Mouse (Mus musculus) spleen, postnatal 14 days (tissue): ENCODE data around the gene Nrcam.
"Not testable (repeated sequence)": the region's sequence is repeated elsewhere in the genome, so short reads cannot be mapped to it uniquely, and the experiment has no call there.

Source experiments
- DNase-seq, 2 experiments: peaks; one replicate each; pipeline ENCODE4 v3.0.0; 2021 to 2022; ENCODE audit warnings: low spot score in 2 of 2

The Nrcam gene

DNA sequence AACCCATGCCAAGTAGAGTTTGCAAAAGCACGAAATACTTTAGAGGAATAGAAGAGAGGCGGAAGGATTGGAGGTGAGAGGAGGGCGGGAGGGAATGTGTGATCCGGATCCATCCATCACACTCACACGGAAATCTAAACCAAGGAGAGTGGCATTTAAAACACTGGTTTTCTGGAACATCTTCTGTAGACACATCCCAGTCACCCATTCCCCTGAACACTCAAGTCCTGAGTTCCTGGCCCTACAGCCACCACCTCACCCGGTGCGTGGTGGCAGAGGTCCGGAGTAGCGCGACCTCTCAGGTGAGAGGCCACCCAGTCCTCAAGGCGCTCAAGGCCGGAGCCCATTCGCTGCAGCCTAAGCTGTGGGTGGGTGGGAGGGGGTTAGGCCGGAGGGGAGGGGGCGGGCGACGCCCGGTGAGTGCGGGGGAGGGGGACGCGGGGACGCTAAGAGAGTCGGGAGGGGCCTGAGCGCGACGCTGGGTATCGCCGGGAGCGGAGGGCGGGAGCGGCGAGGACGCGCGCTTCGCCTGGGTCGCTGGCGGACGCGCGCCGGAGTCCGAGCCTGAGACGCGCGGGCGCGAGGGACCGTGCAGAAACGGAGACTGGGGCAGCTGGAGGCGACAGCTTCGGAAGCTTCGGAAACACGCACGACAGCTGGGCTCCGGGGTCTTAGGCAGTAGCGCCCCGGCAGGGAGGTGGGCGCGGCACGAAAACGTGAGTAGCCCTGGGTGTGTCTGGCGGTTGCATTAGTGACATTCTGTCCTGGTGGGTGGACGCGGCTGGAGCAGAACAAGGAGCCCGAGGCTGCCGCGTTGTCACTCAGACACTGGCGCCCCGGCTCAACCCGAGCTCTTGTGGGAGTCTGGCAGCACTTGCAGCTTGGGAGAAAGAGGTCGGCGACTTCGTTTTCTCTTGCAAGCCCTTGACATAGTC, at the start of gene Nrcam:
Nrcam (plus strand) TSS at position 505 of the 935 bp plus-strand sequence.
- peak in 1 of 2 experiments; percentile 1 for DNase-seq

DNA sequence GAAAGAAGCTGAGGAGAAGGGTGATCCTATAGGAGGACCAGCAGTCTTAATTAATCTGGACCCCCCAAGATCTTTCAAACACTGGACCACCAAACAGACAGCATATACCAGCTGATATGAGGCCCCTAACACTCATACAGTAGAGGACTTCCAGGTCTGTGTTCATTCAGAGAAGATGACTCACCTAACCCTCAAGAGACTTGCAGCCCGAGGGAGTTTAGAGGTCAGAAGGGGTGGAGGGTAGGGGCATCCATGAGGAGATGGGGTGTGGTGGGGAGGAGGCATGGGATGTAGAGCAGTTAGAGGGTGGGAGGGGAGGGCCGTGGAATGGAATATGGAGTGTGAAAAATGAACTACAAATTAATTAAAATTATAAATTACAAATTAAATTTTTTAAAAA, 48.5 kb upstream of the Nrcam start:
- not testable (repeated sequence) for DNase-seq

DNA sequence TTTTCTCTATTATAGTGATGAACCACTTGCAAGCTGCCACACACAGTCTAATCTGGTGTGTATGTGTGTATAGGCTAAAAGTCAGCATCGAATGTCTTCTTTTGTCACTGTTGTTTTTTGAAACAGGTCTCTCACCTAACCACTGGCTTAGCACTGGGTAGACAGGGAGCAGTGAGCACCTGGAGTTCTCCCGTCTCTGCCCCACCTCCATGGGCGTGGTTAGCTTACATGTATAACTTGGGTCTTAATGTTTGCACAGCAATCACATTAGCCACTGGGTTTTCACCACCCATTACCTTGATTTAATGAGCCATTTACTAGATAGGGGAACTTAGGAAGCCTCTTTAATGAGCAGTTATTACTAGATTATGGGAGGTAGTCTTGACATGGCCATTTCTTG, 47.2 kb upstream of the Nrcam start:
- DNase-seq: no peak

DNA sequence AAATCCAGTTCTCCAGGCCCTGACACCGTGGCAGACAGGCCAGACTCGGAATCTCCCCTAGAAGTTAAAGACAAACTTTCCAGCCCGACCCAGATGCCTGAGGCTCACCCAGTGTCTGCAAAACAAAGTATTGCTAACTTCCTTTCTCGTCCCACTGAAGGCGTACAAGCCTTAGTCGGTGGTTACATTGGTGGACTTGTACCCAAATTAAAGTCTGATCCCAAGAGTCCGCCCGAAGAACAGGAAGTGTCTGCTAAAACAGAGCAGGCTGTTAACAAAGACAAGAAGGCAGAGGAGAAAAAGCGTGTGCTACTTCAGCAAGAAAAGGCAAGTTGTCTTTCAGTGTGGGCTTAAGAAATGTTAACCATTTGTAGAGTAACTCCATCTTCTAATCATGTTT, 45.3 kb upstream of the Nrcam start:
- no peak for DNase-seq

DNA sequence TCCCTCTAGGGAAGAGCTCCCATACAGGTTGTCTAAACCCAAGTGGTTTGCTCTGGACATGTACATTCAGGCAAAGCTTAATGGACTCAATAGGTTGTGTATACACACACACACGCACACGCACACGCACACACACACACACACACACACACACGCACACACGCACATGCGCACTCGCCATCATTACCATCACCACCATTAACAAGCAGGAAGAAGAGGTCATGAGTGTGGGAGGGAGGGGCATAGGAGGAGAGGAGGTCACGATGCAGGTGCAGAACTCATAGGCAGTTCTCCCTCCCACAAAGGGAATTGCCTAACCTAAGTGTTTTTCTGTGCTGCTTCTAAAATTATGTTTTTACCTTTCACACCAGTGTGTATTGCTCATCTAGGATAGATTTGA, 41.7 kb upstream of the Nrcam start:
- no peak for DNase-seq

DNA sequence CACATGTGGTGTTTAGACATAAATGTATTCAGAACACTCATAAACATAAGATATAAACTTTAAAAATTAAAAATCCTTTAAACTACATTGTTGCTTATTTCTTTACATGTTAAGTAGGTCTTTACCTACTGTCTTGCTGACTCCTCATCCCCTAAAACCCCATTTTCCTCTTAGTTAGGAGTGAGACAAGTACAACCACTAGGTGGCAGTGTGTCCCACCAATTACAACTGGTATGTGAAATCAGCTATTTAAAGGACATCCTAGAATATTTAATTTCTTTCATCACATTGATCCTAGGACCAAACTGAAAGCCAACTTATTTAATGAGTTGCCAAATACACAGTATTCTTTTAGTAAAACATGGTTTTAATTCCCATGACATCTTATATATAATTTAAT, 36.4 kb upstream of the Nrcam start:
- DNase-seq: peak in 1 of 2 experiments; percentile 57

DNA sequence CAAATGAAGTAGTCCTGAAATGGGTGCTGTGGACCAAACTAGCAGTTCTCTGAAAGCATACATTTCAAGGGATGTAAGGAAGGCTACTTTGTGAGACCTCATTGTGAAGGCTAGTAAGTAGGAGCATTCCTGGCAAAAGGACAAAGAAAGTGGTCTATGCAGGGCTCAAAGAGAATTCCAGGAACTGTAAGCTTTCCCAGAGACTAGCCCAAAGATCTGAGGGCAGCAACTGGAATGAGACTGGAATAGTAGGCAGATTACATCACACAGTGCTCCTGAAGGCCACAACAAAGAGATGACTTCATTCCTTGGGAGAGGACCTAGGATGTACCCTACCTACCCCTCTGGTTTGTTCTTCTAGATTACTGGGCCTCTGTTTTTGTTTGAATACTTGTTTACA, 27.9 kb upstream of the Nrcam start:
- DNase-seq: no peak

DNA sequence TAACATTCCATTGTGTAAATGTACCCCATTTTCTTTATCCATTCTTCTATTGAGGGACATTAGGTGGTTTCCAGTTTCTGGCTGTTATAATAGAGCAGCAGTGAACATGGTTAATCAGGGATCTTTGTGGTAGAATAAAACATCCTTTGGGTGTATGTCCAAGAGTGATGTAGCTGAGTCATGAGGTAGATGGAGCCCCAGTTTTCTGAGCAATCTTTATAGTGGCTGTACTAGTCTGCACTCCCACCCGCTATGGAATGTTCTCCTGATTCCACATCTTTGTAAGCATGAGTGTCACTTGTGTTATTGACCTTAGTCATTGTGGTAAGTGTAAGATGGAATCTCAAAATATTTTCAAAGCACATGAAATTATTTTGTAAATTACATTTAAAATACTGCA, 24.7 kb upstream of the Nrcam start:
- DNase-seq: no peak

DNA sequence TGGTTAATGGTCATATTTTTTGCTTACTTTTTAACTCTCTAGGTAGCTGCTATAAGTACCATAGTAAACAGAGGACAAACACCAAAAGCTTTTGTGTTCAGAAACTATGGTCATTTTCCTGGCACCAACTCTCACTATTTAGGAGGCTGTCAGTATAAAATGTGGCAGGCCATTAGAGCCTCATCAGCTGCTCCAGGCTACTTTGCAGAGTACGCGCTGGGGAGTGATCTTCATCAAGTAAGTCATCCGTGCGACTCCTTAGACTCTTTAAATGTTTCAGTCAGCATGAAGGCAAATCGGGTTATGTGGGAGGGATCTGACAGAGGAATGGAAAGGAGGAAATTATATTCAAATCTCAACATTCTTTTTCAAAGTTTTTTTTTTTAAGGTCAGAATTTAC, 23.8 kb upstream of the Nrcam start:
- DNase-seq: no peak

DNA sequence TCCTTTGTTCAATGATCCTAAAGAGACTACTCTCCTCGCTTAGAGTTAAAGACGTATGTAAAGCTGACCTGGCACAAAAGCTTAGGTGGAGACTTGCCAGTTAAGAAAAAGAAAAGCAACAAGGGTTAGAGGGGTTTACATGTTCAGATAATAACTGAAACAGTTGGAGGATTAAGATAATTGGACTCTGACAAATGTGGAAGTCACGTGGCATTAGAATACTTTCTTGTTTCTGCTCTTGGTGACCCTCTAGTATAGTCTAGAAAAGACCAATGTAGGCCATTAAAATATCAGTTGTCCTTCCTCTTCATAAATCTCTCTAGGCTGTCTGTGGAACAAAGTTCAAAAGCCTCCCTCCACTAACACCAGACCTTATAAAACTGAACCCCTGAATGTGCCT, 20.5 kb upstream of the Nrcam start:
- no peak for DNase-seq

DNA sequence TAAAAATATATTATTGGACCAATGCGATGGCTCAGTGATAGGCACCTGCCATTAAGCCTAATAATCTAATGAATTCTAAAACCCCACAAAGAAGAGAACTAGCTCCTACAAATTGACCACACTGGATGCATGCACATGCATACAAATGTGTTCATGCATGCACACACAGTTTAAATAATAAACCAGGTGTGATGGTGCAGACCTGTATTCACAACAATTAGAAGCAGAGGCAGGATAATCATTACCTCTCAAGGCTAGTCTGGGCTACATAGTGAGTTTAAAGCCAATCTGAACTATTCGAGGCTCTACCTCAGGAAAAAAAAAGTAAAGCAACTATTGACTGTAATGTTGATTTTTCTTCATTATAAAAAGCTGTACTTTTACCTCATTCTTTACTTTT, 13.5 kb upstream of the Nrcam start:
- DNase-seq: no peak

DNA sequence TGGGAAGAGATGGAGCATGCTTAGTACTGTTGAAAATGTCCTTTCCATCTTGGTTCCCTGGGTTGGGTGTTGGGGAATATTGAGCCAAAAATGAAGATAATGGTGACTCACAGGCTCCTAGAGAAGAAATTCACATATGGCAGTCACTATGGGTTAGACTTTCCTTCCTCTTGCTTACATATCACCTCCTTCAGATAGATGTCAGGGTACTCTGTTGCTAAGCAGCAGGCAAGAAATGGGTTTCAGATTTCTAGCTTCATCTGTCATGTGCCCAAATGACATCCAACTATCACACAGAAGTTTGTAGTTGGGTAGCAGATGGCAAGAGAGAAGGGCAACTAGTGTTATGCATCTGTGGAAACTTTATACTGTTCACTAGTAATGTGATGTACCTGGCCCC, 3.6 kb upstream of the Nrcam start:
- DNase-seq: no peak

DNA sequence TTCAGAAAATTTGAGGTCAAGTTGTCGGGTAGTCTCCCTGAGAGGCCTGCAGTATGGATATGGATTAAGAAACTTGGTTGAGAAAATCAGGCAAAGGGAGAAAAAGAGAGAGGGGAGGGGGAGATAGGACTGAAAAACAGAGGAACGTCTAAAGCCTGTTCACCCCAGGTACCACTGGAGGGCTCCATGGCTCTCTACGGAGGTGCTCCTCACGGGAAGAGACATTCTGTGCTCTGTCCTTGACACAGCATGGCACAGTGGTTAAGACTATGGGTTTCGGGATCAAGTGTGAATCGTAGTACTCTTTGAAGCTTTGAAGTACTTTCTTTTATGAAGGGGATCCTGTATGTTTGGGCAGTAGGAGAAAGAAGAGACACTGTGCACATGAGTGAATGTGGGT, 1.2 kb upstream of the Nrcam start:
- DNase-seq: no peak

DNA sequence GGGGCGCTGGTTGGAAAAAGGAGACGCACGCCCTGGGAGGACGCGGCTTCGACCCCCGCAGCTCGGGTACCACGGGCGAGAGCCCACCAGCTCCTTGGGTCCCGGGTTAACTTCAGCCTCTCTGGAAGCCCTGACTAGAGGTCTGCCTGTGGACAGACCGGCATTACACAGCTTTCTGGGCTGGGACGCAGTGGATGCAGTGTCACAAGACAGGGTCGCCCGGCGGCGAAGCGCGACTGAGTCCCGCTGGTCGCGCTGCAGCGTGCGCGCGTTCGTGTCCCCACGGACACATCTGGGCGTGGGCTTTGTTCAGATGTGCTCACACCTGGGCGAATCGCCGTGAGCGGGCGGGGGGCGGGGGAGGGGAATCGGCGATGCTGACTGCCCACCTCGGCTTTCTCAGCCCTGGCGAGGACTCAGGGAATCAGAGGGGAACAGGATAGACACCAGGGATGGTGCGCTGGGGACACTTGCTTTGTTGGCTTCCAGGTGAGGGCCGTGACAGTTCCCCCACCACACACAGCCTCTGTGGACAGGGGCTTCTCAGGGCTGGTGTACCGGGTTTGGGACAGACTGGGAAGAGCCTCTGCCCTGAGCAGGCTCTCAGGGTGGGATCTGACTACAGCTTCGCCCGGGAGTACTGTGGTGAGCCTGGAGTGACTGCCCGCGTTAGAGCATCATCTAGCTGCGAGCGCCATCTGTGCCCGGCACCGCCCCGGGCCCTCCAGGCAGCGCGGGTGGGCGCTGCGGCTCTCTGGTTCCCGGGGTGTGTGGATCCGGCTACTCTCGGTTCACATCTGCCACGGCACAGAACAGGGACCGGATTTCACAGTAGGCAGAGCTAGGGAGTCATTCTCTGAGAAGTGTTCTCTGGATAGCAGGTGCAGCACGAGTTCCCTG, 881 bp downstream of the Nrcam start:
- no peak for DNase-seq

DNA sequence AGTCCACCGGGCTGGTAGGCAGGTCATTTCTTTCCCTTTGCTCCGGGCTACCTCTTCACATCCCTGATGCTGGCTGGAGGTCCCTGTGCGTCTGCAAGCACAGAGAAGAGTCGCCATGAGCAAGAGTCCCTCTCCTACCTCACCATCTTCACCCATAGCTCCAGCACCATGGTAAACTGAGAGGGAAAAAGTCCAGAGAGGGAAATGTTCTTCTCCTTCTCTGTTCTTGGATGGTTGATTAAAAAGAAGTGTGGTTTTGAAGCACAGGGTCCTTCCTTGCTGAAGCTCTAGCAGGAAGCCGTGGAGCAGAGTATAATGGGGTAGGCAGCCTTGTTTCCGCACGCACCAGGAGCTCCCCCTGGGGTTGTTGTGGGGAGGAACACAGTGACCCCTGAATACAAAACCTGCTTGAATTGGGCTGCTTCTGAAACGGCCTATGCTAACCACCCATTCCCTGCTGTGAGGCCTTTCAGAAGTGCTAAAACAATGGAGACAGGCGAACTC, 1.6 kb downstream of the Nrcam start:
- DNase-seq: no peak

DNA sequence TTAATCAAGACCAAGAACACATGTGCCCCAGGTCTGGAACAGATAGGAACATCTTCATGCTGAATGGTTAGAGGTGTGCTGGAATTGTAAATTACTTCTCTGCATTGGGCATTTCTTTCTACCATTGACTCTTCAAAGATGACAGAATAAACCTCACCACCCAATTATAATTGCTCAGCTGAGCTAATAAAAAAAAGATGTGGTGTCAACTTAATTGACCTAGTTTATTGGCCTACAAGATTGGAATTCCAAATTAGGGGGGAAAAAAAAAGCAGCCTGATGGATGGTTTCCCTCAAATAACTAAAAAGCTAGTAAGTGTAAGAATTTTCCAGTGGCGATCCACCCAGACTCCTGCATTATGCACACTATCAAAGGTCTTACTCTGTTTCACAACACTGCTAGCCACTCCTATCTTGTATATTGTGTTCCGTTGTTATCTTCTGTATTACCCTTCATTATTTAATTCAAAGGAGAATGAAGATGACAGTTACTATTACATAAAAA, 8.5 kb downstream of the Nrcam start:
- no peak for DNase-seq

DNA sequence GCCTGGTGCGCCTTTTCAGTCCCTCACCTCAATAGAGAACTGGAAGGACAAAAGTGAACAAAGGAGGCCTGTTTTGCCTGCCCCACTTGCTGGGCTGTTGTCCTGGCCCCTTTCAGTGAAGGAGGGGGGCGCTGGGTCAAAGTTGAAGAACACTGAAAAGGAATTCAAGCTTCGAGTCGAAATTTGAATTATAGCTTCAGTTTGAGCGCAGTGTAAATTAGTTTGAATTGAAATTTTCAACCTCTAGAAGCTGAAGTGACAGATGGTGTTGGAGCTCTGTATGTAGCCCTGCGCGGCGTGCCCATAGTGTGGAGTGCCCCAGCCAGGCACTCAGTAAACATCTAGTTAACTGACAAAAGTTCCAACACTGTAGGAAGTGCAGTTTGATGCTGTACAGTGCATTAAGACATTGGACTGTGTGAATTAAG, 9.5 kb downstream of the Nrcam start:
- DNase-seq: no peak

DNA sequence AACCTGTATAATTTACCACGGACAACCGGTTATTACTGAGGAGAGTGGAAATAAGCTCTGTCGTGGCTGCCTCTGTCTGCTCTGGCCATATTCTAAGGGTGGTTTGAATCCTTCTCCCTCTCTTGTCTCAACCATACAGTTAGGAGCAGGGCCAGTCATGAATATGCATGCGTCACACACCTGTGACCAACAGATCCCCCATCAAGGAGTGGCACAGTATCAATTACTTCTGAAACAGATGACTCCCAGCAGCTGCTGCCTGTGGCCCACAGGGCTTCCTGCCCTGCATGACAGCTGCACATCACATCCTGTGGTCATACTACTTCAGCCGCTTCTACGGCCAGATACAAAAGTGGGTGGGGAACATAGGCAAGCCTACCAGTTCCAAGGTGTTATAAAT, 15.4 kb downstream of the Nrcam start:
- no peak for DNase-seq

DNA sequence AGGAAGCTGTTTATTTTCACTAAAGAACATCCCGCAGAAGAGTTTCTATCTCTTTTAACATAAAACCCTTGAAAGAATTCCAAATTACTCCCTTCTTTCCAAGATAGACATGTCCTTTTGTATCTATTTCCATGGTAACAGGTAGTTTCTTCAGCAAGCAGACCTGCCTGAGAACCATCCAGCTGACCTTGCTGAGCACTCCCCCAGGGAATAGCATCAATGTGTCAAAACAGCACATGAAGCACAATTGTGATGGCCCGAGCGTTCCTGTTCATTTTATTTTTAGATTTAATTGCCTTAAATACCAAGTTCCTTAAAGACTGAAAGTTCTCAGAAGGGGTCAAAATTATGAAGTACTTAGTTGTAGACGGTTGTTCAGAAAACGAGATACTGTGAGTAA, 16.6 kb downstream of the Nrcam start:
- no peak for DNase-seq

DNA sequence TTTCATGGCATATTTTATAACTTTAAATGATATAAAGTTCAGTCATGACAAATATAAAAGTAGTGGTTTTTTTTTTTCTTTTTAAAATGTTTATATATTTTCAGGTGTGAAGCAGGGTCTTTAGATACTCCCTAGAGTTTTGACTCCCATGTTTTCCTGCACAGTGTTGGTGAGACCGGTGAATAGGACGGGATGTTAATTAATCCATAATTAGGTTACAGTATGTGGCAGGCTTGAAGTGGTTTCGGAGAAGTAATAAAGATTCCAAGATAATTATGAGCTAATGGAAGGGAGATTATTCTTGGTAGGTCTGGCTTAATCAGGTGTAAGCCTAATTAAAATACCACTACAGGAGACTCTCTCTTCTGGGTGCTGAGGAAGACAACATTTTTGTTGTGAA, 17.5 kb downstream of the Nrcam start:
- DNase-seq: no peak

DNA sequence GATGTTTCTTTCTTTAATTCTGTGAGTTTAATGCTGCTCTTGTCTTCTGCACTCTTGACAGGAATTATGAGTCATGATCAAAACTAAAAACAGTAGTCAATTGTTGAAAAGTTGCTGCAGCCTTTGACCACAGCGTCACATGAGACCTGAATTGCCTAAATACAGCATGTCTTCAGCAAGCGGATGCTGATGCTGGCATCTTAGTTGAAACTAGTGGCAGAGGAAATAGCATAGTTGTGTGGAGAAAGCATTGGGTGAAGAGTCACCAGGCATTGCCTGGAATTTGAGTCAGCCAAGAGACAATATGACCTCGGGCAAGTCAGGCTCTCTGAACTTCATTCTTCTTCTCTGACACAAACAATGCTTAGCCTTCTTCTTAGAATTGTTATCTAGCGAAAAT, 26.4 kb downstream of the Nrcam start:
- DNase-seq: no peak

DNA sequence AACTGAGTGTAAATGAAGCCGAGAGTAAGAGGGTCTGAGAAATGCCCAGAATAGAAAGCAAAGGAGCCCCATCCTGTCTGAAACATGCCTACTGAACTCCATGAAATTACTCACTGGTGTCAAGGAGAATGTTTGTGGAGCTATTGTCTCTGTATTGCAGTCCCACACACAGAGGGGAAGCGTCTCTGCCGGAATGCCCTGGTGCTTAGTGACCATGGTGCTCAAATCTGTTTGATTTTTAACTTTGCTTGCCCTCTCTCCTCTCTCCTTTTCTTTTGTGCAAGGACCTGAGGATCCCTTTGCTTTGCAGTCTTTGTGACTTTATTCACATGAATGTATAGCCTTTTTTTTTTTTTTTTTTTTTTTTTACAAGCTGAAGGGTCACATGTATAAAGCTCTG, 28.8 kb downstream of the Nrcam start:
- DNase-seq: no peak
